Mouse (Mus musculus) T-helper 17 cell (primary cell): ENCODE results near the gene Rad50.

ENCODE experiments used
- in situ Hi-C, 2 experiments: fragments of 300-600 bp; cut with MboI, MseI; formaldehyde crosslinking; loops; 1 replicate in 1 of 2; 2 replicates in 1 of 2; pipeline ENCODE4 v1.15.1; 2025; ENCODE audit warnings: high pct_unique_total_duplicates in 2 of 2

Gene Rad50

GRCm38 (mm10) chr11:53635590-53636182 lies 71.4 kb downstream of the Rad50 start:
- in situ Hi-C loops: no loop called here

DNA sequence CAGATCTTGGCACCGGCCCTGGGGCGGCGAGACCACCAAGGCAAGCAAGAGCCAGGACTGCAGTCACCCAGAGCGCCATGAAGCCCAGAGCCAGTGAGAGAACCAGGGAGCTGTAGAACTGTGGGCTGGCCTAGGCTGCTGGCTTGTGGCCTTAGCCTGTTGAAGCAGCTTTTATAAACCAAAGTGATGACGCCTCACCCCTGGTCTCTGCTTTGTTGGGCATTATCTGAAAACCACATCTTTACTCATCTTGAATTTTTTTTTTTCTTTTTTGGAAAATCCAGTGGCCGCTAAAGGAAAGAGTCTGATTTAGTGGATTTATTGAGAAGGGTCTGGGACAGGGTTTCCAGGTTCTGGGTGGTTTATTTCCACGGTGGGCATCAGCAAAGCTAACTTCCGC lies 72.6 kb downstream of the Rad50 start, which contains the start of gene Il13:
Il13 (minus strand) TSS at position 147 of the 400 bp plus-strand sequence.
- in situ Hi-C loops: no loop called here

GRCm38 (mm10) chr11:53633644-53634043 lies 73.5 kb downstream of the Rad50 start:
- in situ Hi-C loops: no loop called here

GRCm38 (mm10) chr11:53632122-53632733 lies 74.9 kb downstream of the Rad50 start:
- in situ Hi-C loops: no loop called here

GRCm38 (mm10) chr11:53627859-53628258 lies 79.3 kb downstream of the Rad50 start:
- in situ Hi-C loops: loop anchor here in 1 of 2 experiments (5.0 kb wide), 1 partner anchor 41 kb away; no protein-coding TSS in a partner anchor

- in situ Hi-C loops: loop anchor here in 1 of 2 experiments (5.0 kb wide), 1 partner anchor 40 kb away; no protein-coding TSS in a partner anchor
Observed at GRCm38 (mm10) chr11:53626802-53627373, 80.2 kb downstream of the Rad50 start.

GRCm38 (mm10) chr11:53624124-53624523 lies 83.0 kb downstream of the Rad50 start:
- in situ Hi-C loops: no loop called here

- in situ Hi-C loops: no loop called here
Observed at GRCm38 (mm10) chr11:53623573-53623972, 83.5 kb downstream of the Rad50 start.

DNA sequence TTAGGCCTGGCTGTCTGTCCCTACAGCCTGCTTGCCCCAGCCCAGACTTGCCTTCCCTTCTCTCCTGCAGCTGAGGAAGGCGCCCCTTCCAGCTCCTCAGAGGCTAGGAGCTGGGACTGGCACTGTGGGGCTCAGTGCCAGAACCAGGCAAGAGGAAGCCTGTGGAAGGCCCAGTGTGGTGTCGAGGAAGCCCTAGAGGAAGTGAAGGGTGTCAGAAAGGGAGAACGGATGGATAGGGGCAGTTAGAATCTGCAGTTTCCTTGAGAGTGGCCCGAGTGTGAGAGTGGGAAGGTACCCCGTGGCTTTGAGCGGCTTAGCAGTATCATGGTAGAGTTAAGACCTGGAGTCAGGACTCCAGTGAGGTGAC lies 84.7 kb downstream of the Rad50 start:
- in situ Hi-C loops: no loop called here

DNA sequence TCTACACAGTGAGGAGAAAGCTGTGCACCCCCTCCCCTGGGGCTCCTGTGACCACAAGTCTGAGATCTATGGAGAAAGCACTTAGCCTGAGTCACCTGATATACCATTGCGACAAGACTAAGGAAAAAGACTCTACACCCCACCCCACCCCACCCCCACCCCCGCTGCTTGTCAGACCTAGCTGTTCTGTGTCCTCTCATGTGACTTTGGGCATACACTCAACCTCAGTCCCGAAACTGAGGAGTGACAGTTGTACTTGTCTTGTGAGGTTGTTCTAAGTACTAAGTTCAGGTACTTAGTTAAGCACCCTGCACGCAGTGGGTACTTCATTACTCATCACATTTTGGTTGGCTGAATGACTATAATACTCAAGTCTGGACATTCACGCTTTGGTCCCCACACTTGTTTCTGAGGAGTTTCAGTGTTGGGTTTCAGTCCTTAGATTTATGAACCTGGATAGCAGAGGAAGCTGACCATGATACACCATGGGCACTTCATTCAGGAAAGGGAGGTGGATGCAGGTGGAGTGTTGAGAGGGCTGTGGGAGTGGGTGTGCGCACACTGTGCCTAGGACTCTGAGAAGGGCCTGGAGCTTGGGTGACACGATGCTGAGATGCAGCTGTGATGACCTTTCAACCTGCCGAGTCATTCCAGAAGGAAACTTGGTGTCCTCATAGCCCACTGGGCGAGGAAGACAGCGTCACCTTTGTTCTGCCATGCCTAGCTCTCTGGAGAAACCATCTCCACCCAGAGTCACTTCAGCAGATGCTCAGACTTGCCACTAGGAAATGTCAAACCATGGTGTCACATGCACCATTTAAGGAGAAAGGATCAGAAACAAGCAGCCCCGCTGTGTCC lies 85.3 kb downstream of the Rad50 start:
- in situ Hi-C loops: no loop called here

GRCm38 (mm10) chr11:53620094-53620493 lies 87.0 kb downstream of the Rad50 start:
- in situ Hi-C loops: no loop called here

DNA sequence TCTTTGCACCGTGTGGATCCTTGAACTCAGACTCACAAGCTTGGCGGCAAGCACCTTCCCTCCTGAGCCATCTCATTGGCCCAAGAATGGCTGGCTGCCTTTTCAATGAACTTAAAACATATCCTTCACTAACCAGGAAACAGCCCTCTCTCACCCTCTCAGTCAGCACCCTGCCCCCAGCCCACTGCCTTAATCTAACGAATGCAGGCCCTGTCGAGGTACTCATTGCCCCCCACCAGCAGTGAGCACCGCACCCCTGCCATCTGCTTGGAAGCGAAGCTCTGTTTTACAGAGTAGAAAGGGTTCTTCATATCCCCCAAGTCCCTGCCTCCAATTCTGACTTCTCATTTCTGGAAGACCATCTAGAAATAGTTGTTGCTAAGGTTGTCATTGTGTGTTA lies 87.7 kb downstream of the Rad50 start:
- in situ Hi-C loops: no loop called here

DNA sequence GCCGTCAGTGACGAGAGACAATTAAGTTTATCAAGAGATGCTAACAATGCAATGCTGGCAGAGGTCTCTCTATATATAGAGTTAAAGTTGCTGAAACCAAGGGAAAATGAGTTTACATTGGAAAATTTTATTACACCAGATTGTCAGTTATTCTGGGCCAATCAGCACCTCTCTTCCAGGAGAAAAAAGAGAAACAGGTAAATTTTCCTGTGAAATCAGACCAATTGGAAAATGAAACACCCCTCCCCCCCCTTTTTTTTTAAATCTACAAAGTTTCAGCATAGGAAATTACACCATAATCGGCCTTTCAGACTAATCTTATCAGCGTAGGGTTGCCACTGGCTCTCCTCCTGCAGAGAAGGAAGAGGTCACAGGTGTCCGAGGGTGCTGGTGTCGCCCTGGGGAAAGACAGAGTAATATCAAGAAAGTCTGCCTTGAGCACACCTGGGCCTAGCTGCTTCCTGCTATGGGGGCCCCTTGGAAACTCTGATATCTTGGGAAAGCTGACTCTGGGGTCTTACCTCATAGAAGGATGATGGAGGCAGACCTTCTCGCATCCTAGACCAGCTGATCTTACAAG lies 88.4 kb downstream of the Rad50 start, which contains the start of gene Il4:
Il4 (minus strand) TSS at position 51 of the 580 bp plus-strand sequence.
- in situ Hi-C loops: no loop called here

- in situ Hi-C loops: no loop called here
Observed at GRCm38 (mm10) chr11:53617562-53618109, 89.5 kb downstream of the Rad50 start.

- in situ Hi-C loops: no loop called here
Observed at GRCm38 (mm10) chr11:53616748-53617558, 90.2 kb downstream of the Rad50 start.

- in situ Hi-C loops: no loop called here
Observed at GRCm38 (mm10) chr11:53615575-53615974, 91.5 kb downstream of the Rad50 start.

- in situ Hi-C loops: no loop called here
Observed at GRCm38 (mm10) chr11:53615172-53615571, 91.9 kb downstream of the Rad50 start.

DNA sequence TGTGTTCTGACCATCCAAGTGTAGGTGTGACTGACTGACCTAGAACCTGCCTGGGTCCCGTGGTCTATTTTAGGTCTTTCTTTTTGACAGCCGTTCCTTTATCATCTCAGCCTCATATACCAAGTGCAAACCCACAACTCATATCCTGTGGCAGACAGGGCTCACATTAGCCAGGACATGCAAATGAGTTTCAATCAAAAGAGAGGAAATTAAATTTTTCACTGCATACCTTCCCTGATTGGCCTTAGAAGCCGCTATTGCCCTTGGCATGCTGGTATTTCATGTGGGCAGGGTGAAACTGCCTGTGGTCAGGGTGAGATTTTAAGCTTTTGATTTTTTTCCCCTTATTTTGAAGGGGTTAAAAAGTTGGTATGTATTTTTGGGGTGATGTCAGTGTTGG lies 97.4 kb downstream of the Rad50 start:
- in situ Hi-C loops: no loop called here

DNA sequence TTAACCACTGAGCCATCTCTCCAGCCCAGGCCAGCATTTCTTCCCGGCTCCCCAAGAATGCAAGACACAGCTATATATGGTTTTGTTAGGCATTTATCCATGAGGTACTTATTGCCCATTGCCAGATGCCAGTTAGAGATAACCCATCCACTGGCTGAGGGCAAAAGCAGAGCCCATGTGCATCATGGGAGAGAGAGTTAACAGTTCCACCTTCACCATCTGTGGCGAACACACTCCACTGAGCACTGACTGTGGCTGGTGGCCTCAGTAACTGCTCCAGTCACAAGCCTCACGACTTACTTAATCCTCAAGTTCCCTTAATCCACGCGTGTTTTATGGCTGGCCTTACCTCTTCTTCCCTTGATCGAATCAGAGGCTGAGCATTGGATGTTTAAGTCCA lies 97.9 kb downstream of the Rad50 start:
- in situ Hi-C loops: no loop called here

GRCm38 (mm10) chr11:53605609-53606008 lies 101.5 kb downstream of the Rad50 start:
- in situ Hi-C loops: no loop called here
